ENCODE assay signal across 16 mouse cellular contexts in genomic region chr1:126027536-126027935, GRCm38 (mm10).
"Had no signal": no experiment of that assay in that cellular context is flagged by ENCODE, and none has a peak within 500 bp of the region (broad histone marks: within the 10 kb centered on the region; RNA-seq: fewer than 3 reads in every experiment).

No protein-coding gene starts in this region.

- DNase-seq: heart, postnatal 10 days; heart, postnatal 14 days; heart, postnatal 36 days; heart, postnatal 4 days; kidney, adult 11 months; kidney, adult 18-20 months; kidney, adult 2 months; kidney, adult 8-10 months; kidney, adult 9 months; kidney, postnatal 10 days; kidney, postnatal 14 days; kidney, postnatal 25 days; kidney, postnatal 36 days; kidney, postnatal 4 days; layer of hippocampus, adult 9-11 months; layer of hippocampus, postnatal 36 days had no signal
